ENCODE assay signal across 21 mouse cellular contexts in the genomic region with DNA sequence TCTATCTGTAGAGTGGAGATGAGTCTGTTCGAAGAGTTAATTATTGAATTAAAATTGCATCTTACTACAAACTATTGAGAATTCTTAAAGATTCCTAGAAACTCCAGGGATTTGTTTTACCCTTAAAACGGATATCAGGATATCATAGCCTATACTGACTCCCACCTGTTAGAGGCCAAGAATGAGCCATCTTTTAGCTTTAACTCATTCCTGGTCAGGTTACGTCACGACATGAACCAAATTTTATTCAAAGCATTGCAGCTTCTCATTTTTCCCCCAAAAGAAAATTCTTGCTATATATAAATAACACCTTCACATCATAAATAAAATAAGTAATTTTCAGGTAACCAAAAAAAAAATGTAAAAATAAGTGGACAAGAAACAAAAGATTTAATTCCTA. TPM values are rescaled to one million over a fixed set of nuclear protein-coding genes. Genes with fewer than 3 reads are reported as not detected.
DNase-seq lines count a peak whose midpoint lies in the region; ATAC-seq and TF ChIP-seq lines count a peak whose summit lies in the region.
"Had no signal": no experiment of that assay in that cellular context is flagged by ENCODE, and none has a peak within 500 bp of the region (broad histone marks: within the 10 kb centered on the region; RNA-seq: fewer than 3 reads in every experiment).

No protein-coding gene starts in this region.

- DNase-seq in brain, embryonic 14.5 days (ENCODE audit: low read depth), result peak; percentile 22
- DNase-seq in hindbrain, postnatal 0 days (ENCODE audit: low spot score), result no peak
- DNase-seq in gastrocnemius, postnatal 14 days, result no peak
- DNase-seq in thymus, postnatal 10 days (ENCODE audit: low spot score in 2 of 2), result no peak
- no peak for DNase-seq in urinary bladder, postnatal 14 days (ENCODE audit: low spot score)
- DNase-seq: adrenal gland, postnatal 10 days; cerebellum, adult 11 months; heart, postnatal 14 days; kidney, adult 8-10 months; kidney, postnatal 14 days; left cerebral cortex, postnatal 4 days; liver; lung, postnatal 14 days; right cerebral cortex, adult 18-20 months; thymus, postnatal 25 days had no signal

- H3K27me3 ChIP-seq in forebrain, embryonic 15.5 days, result no peaks in the 10 kb centered on the region
- no peaks in the 10 kb centered on the region for H3K27me3 ChIP-seq in hindbrain, postnatal 0 days (ENCODE audit: insufficient read depth, low read length)
- no peaks in the 10 kb centered on the region for H3K27me3 ChIP-seq in midbrain, embryonic 16.5 days (ENCODE audit: control insufficient read depth, insufficient read depth, low read depth, low read length)
- H3K27me3 ChIP-seq: heart, embryonic 12.5 days; Patski had no signal

- no peaks in the 10 kb centered on the region for H3K36me3 ChIP-seq in forebrain, embryonic 15.5 days
- no peaks in the 10 kb centered on the region for H3K36me3 ChIP-seq in hindbrain, postnatal 0 days (ENCODE audit: insufficient read depth, low read length)
- H3K36me3 ChIP-seq in midbrain, embryonic 16.5 days (ENCODE audit: control insufficient read depth, insufficient read depth, low read length), result no peaks in the 10 kb centered on the region
- H3K36me3 ChIP-seq: heart, embryonic 12.5 days had no signal

- ATAC-seq in forebrain, embryonic 15.5 days (replicated peaks), result no peak
- ATAC-seq in hindbrain, postnatal 0 days, result no peak
- ATAC-seq in midbrain, embryonic 16.5 days, result no peak
- ATAC-seq: inflammation-experienced regulatory T-cells, adult 6 months; Patski had no signal

- peaks cover 12% of the 10 kb centered on the region for H3K4me1 ChIP-seq in forebrain, embryonic 15.5 days
- no peaks in the 10 kb centered on the region for H3K4me1 ChIP-seq in hindbrain, postnatal 0 days (ENCODE audit: insufficient read depth, low read length)
- peaks cover 7% of the 10 kb centered on the region; the same call in 1 of the 2 replicates for H3K4me1 ChIP-seq in midbrain, embryonic 16.5 days (ENCODE audit: control insufficient read depth, insufficient read depth, low read length)
- H3K4me1 ChIP-seq: heart, embryonic 12.5 days had no signal

- H3K4me2 ChIP-seq in forebrain, embryonic 15.5 days (replicated peaks), result peak overlapping the region; percentile 10; the same call in 1 of the 2 replicates
- H3K4me2 ChIP-seq in hindbrain, postnatal 0 days (ENCODE audit: low read depth, low read length), result peak overlapping the region; percentile 77
- H3K4me2 ChIP-seq in midbrain, embryonic 16.5 days (ENCODE audit: low read length), result peak overlapping the region; percentile 77
- H3K4me2 ChIP-seq: heart, embryonic 12.5 days had no signal

- TF ChIP-seq CTCF in brain, embryonic 14.5 days (IDR thresholded peaks at IDR 0.05; ENCODE audit: borderline replicate concordance, extremely low read depth, insufficient read depth, insufficient read length), result no peak
- no peak for TF ChIP-seq CTCF in hindbrain, postnatal 0 days (IDR thresholded peaks at IDR 0.05; ENCODE audit: low read depth)

- H3K9me3 ChIP-seq in forebrain, embryonic 15.5 days, result no peaks in the 10 kb centered on the region
- no peaks in the 10 kb centered on the region for H3K9me3 ChIP-seq in hindbrain, postnatal 0 days (ENCODE audit: low read length)
- no peaks in the 10 kb centered on the region for H3K9me3 ChIP-seq in midbrain, embryonic 16.5 days (replicated peaks; ENCODE audit: control insufficient read depth, low read length, poor library complexity, severe bottlenecking)
- H3K9me3 ChIP-seq: heart, embryonic 12.5 days had no signal

- intact Hi-C loops in gastrocnemius, postnatal 14 days (cut with DNase I; ENCODE audit: low total_unique reads), result no loop called here

- 78% methylated on average over 4 of the region's 4 CpGs for WGBS in forebrain, embryonic 15.5 days
- WGBS in hindbrain, postnatal 0 days, result 58% methylated on average over 4 of the region's 4 CpGs
- WGBS in midbrain, embryonic 16.5 days, result 54% methylated on average over 4 of the region's 4 CpGs

- no peak for TF ChIP-seq POLR2A in brain, embryonic 14.5 days (IDR thresholded peaks at IDR 0.05; ENCODE audit: borderline replicate concordance, extremely low read depth, insufficient read depth, insufficient read length, poor library complexity, severe bottlenecking)

- no peak overlapping the region for H3K9ac ChIP-seq in forebrain, embryonic 15.5 days (replicated peaks)
- peak overlapping the region; percentile 97; the same call in 1 of the 2 replicates for H3K9ac ChIP-seq in hindbrain, postnatal 0 days (replicated peaks; ENCODE audit: low read length)
- peak overlapping the region; percentile 55 for H3K9ac ChIP-seq in midbrain, embryonic 16.5 days (ENCODE audit: low read depth, low read length)
- H3K9ac ChIP-seq: heart, embryonic 12.5 days had no signal

- no peak overlapping the region for H3K27ac ChIP-seq in forebrain, embryonic 15.5 days (replicated peaks)
- 0 out of 2 replicates have a peak overlapping the region, but pooled peaks have one; percentile 8 for H3K27ac ChIP-seq in hindbrain, postnatal 0 days
- H3K27ac ChIP-seq in midbrain, embryonic 16.5 days (ENCODE audit: low read length), result peak overlapping the region; percentile 76

- peak overlapping the region; percentile 15; the same call in 1 of the 2 replicates for H3K4me3 ChIP-seq in forebrain, embryonic 15.5 days
- H3K4me3 ChIP-seq in hindbrain, postnatal 0 days (ENCODE audit: low read length), result peak overlapping the region; percentile 90
- peak overlapping the region; percentile 74 for H3K4me3 ChIP-seq in midbrain, embryonic 16.5 days (ENCODE audit: low read depth, low read length)
- H3K4me3 ChIP-seq: heart, embryonic 12.5 days had no signal

RNA-seq across cellular contexts. Expression of gene Nova1, which starts 3.9 kb away (rescaled TPM):
- polyA plus RNA-seq in brain, embryonic 14.5 days (2012; rRNA removed), result 76.7 and 112 TPM in 2 replicates
- 18.9 and 26.6 TPM in 2 replicates for polyA plus RNA-seq in forebrain, embryonic 15.5 days (2015; fragmentation: Nextera tagmentation; extraction: Ambion mirVana)
- total RNA-seq in hindbrain, postnatal 0 days (2014; rRNA removed), result 86.3 and 88.2 TPM in 2 replicates
- 53.8 and 54.8 TPM in 2 replicates for polyA plus RNA-seq in hindbrain, postnatal 0 days (2015; fragmentation: Nextera tagmentation; extraction: Ambion mirVana)
- polyA plus RNA-seq in midbrain, embryonic 16.5 days (2015; fragmentation: Nextera tagmentation; extraction: Ambion mirVana), result 104 and 108 TPM in 2 replicates
- 1 to 10 TPM; 6.1 to 7.8 TPM for total RNA-seq in gastrocnemius, postnatal 14 days (2021)
- total RNA-seq: megakaryocyte, adult 5-6 weeks had no signal

Comparison
In these comparisons a context has a peak if more than half of its experiments do, and no peak if none do; other contexts are left out.
1. H3K4me2 ChIP-seq: peak in every context shown above with its lines; median percentile 77 in hindbrain, postnatal 0 days; 77 in midbrain, embryonic 16.5 days; 10 in forebrain, embryonic 15.5 days.
2. H3K4me3 ChIP-seq: peak in every context shown above with its lines; median percentile 90 in hindbrain, postnatal 0 days; 74 in midbrain, embryonic 16.5 days; 15 in forebrain, embryonic 15.5 days.